Mouse (Mus musculus): Measurements from ENCODE around the gene Clybl. TPM values are rescaled to one million over a fixed set of nuclear protein-coding genes. Genes with fewer than 3 reads are reported as not detected.

The Clybl gene
- polyA plus RNA-seq, 1 experiment from 2014 or later = 27.1 TPM

- Histone ChIP-seq H3K4me3 (ENCODE audit: low read depth, low read length) (no peak overlapping the region), H3K4me1 (ENCODE audit: control insufficient read depth, insufficient read depth, low read length) (no peaks in the 10 kb centered on the region), H3K9me3 (ENCODE audit: control insufficient read depth, low read length) (no peaks in the 10 kb centered on the region), H3K27me3 (replicated peaks; ENCODE audit: control insufficient read depth, insufficient read depth, low read length) (no peaks in the 10 kb centered on the region), H3K9ac (ENCODE audit: low read depth, low read length) (no peak overlapping the region), H3K4me2 (ENCODE audit: low read depth, low read length) (no peak overlapping the region), H3K36me3 (ENCODE audit: control insufficient read depth, insufficient read depth, low read length) (no peaks in the 10 kb centered on the region), H3K27ac (replicated peaks; ENCODE audit: low read depth, low read length) (no peak overlapping the region)
- DNase-seq (ENCODE audit: low spot score) (peak; percentile 64), ATAC-seq (ENCODE audit: low read depth) (no peak)
- WGBS = 16% methylated on average over 5 of the region's 5 CpGs
Measured at GRCm38 (mm10) chr14:122322136-122322535, 140.6 kb downstream of the Clybl start.

- WGBS = 74% methylated on average over 9 of the region's 9 CpGs
- Histone ChIP-seq H3K4me1 (ENCODE audit: control insufficient read depth, insufficient read depth, low read length) (no peaks in the 10 kb centered on the region), H3K27ac (replicated peaks; ENCODE audit: low read depth, low read length) (no peak overlapping the region), H3K9me3 (ENCODE audit: control insufficient read depth, low read length) (no peaks in the 10 kb centered on the region), H3K4me2 (ENCODE audit: low read depth, low read length) (no peak overlapping the region), H3K9ac (ENCODE audit: low read depth, low read length) (no peak overlapping the region), H3K4me3 (ENCODE audit: low read depth, low read length) (no peak overlapping the region), H3K36me3 (ENCODE audit: control insufficient read depth, insufficient read depth, low read length) (no peaks in the 10 kb centered on the region), H3K27me3 (replicated peaks; ENCODE audit: control insufficient read depth, insufficient read depth, low read length) (no peaks in the 10 kb centered on the region)
- DNase-seq (ENCODE audit: low spot score) = no peak
- no peak for ATAC-seq (ENCODE audit: low read depth)
Measured at GRCm38 (mm10) chr14:122323838-122324458, 142.4 kb downstream of the Clybl start.

- H3K27ac ChIP-seq (replicated peaks; ENCODE audit: low read depth, low read length) = no peak overlapping the region
- 67% methylated on average over 9 of the region's 9 CpGs for WGBS
- H3K27me3 ChIP-seq (replicated peaks; ENCODE audit: control insufficient read depth, insufficient read depth, low read length) = no peaks in the 10 kb centered on the region
- H3K9ac ChIP-seq (ENCODE audit: low read depth, low read length) = no peak overlapping the region
- DNase-seq (ENCODE audit: low spot score) = no peak
- H3K4me1 ChIP-seq (ENCODE audit: control insufficient read depth, insufficient read depth, low read length) = no peaks in the 10 kb centered on the region
- no peak overlapping the region for H3K4me3 ChIP-seq (ENCODE audit: low read depth, low read length)
- no peak for ATAC-seq (ENCODE audit: low read depth)
- no peaks in the 10 kb centered on the region for H3K9me3 ChIP-seq (ENCODE audit: control insufficient read depth, low read length)
- H3K4me2 ChIP-seq (ENCODE audit: low read depth, low read length) = no peak overlapping the region
- no peaks in the 10 kb centered on the region for H3K36me3 ChIP-seq (ENCODE audit: control insufficient read depth, insufficient read depth, low read length)
Measured at GRCm38 (mm10) chr14:122330136-122330535, 148.6 kb downstream of the Clybl start.

- WGBS = 72% methylated on average over 2 of the region's 2 CpGs
- H3K4me1 ChIP-seq (ENCODE audit: control insufficient read depth, insufficient read depth, low read length) = no peaks in the 10 kb centered on the region
- no peak overlapping the region for H3K4me3 ChIP-seq (ENCODE audit: low read depth, low read length)
- H3K27ac ChIP-seq (replicated peaks; ENCODE audit: low read depth, low read length) = no peak overlapping the region
- H3K9me3 ChIP-seq (ENCODE audit: control insufficient read depth, low read length) = no peaks in the 10 kb centered on the region
- ATAC-seq (ENCODE audit: low read depth) = no peak
- H3K27me3 ChIP-seq (replicated peaks; ENCODE audit: control insufficient read depth, insufficient read depth, low read length) = no peaks in the 10 kb centered on the region
- H3K36me3 ChIP-seq (ENCODE audit: control insufficient read depth, insufficient read depth, low read length) = no peaks in the 10 kb centered on the region
- no peak for DNase-seq (ENCODE audit: low spot score)
- H3K9ac ChIP-seq (ENCODE audit: low read depth, low read length) = no peak overlapping the region
- H3K4me2 ChIP-seq (ENCODE audit: low read depth, low read length) = no peak overlapping the region
Measured at GRCm38 (mm10) chr14:122330716-122331115, 149.2 kb downstream of the Clybl start.

GRCm38 (mm10) chr14:122331635-122332460, 150.3 kb downstream of the Clybl start:
- DNase-seq (ENCODE audit: low spot score) = no peak
- H3K4me2 ChIP-seq (ENCODE audit: low read depth, low read length) = no peak overlapping the region
- no peak overlapping the region for H3K27ac ChIP-seq (replicated peaks; ENCODE audit: low read depth, low read length)
- no peak for ATAC-seq (ENCODE audit: low read depth)
- no peak overlapping the region for H3K4me3 ChIP-seq (ENCODE audit: low read depth, low read length)
- WGBS = 43% methylated on average over 13 of the region's 14 CpGs
- no peaks in the 10 kb centered on the region for H3K27me3 ChIP-seq (replicated peaks; ENCODE audit: control insufficient read depth, insufficient read depth, low read length)
- H3K36me3 ChIP-seq (ENCODE audit: control insufficient read depth, insufficient read depth, low read length) = no peaks in the 10 kb centered on the region
- no peaks in the 10 kb centered on the region for H3K4me1 ChIP-seq (ENCODE audit: control insufficient read depth, insufficient read depth, low read length)
- no peak overlapping the region for H3K9ac ChIP-seq (ENCODE audit: low read depth, low read length)
- no peaks in the 10 kb centered on the region for H3K9me3 ChIP-seq (ENCODE audit: control insufficient read depth, low read length)

- H3K4me2 ChIP-seq (ENCODE audit: low read depth, low read length) = no peak overlapping the region
- no peak overlapping the region for H3K4me3 ChIP-seq (ENCODE audit: low read depth, low read length)
- no peak for DNase-seq (ENCODE audit: low spot score)
- no peak overlapping the region for H3K27ac ChIP-seq (replicated peaks; ENCODE audit: low read depth, low read length)
- WGBS = 50% methylated on average over 4 of the region's 4 CpGs
- no peaks in the 10 kb centered on the region for H3K4me1 ChIP-seq (ENCODE audit: control insufficient read depth, insufficient read depth, low read length)
- H3K9ac ChIP-seq (ENCODE audit: low read depth, low read length) = no peak overlapping the region
- H3K27me3 ChIP-seq (replicated peaks; ENCODE audit: control insufficient read depth, insufficient read depth, low read length) = no peaks in the 10 kb centered on the region
- ATAC-seq (ENCODE audit: low read depth) = no peak
- no peaks in the 10 kb centered on the region for H3K9me3 ChIP-seq (ENCODE audit: control insufficient read depth, low read length)
- no peaks in the 10 kb centered on the region for H3K36me3 ChIP-seq (ENCODE audit: control insufficient read depth, insufficient read depth, low read length)
Measured at GRCm38 (mm10) chr14:122336957-122337356, 155.5 kb downstream of the Clybl start.

- no peaks in the 10 kb centered on the region for H3K36me3 ChIP-seq (ENCODE audit: control insufficient read depth, insufficient read depth, low read length)
- H3K4me3 ChIP-seq (ENCODE audit: low read depth, low read length) = no peak overlapping the region
- WGBS = 75% methylated on average over 4 of the region's 4 CpGs
- no peak overlapping the region for H3K4me2 ChIP-seq (ENCODE audit: low read depth, low read length)
- no peaks in the 10 kb centered on the region for H3K9me3 ChIP-seq (ENCODE audit: control insufficient read depth, low read length)
- no peaks in the 10 kb centered on the region for H3K4me1 ChIP-seq (ENCODE audit: control insufficient read depth, insufficient read depth, low read length)
- no peak overlapping the region for H3K27ac ChIP-seq (replicated peaks; ENCODE audit: low read depth, low read length)
- H3K27me3 ChIP-seq (replicated peaks; ENCODE audit: control insufficient read depth, insufficient read depth, low read length) = no peaks in the 10 kb centered on the region
- no peak for DNase-seq (ENCODE audit: low spot score)
- no peak overlapping the region for H3K9ac ChIP-seq (ENCODE audit: low read depth, low read length)
- no peak for ATAC-seq (ENCODE audit: low read depth)
Measured at GRCm38 (mm10) chr14:122338784-122339183, 157.3 kb downstream of the Clybl start.

- Histone ChIP-seq H3K36me3 (ENCODE audit: control insufficient read depth, insufficient read depth, low read length) (no peaks in the 10 kb centered on the region), H3K4me1 (ENCODE audit: control insufficient read depth, insufficient read depth, low read length) (no peaks in the 10 kb centered on the region), H3K9ac (ENCODE audit: low read depth, low read length) (no peak overlapping the region), H3K27me3 (replicated peaks; ENCODE audit: control insufficient read depth, insufficient read depth, low read length) (no peaks in the 10 kb centered on the region), H3K4me2 (ENCODE audit: low read depth, low read length) (no peak overlapping the region), H3K9me3 (ENCODE audit: control insufficient read depth, low read length) (no peaks in the 10 kb centered on the region), H3K27ac (replicated peaks; ENCODE audit: low read depth, low read length) (no peak overlapping the region), H3K4me3 (ENCODE audit: low read depth, low read length) (no peak overlapping the region)
- WGBS = 87% methylated on average over 5 of the region's 5 CpGs
- ATAC-seq (ENCODE audit: low read depth) (no peak), DNase-seq (ENCODE audit: low spot score) (no peak)
Measured at GRCm38 (mm10) chr14:122340141-122340540, 158.6 kb downstream of the Clybl start.
